Mouse (Mus musculus) midbrain, embryonic 16.5 days (tissue): ENCODE measurements around the gene Cenpf. TPM values are rescaled to one million over a fixed set of nuclear protein-coding genes. Genes with fewer than 3 reads are reported as not detected.

Source experiments
- ATAC-seq: fragments of 200-750 bp; cut with Nextera tagmentation; 2 replicates; pipeline ENCODE4 v1.8.0; 2017; ENCODE audit warnings: moderate TSS enrichment
- H3K27ac ChIP-seq: fragments of 300-500 bp; sonication (generic); 2 replicates; pipeline ENCODE4 v1.5.1; 2014; ENCODE audit warnings: mild to moderate bottlenecking, low read length, mixed read lengths
- H3K27me3 ChIP-seq: fragments of 300-500 bp; sonication (generic); 2 replicates; pipeline ENCODE4 v1.6.1; 2014; ENCODE audit warnings: low read depth, low read length, mixed read lengths; ENCODE audit not compliant: control insufficient read depth, insufficient read depth
- H3K36me3 ChIP-seq: fragments of 300-500 bp; sonication (generic); 2 replicates; pipeline ENCODE4 v1.6.1; 2014; ENCODE audit warnings: mild to moderate bottlenecking, low read length, moderate library complexity, mixed read lengths; ENCODE audit not compliant: control insufficient read depth, insufficient read depth
- H3K4me1 ChIP-seq: fragments of 300-500 bp; sonication (generic); 2 replicates; pipeline ENCODE4 v1.6.1; 2014; ENCODE audit warnings: mild to moderate bottlenecking, low read length, mixed read lengths; ENCODE audit not compliant: control insufficient read depth, insufficient read depth
- H3K4me2 ChIP-seq: fragments of 300-500 bp; sonication (generic); 2 replicates; pipeline ENCODE4 v1.6.1; 2014; ENCODE audit warnings: mild to moderate bottlenecking, low read length, mixed read lengths
- H3K4me3 ChIP-seq: fragments of 300-500 bp; sonication (generic); 2 replicates; pipeline ENCODE4 v1.5.1; 2014; ENCODE audit warnings: low read depth, mild to moderate bottlenecking, low read length, moderate library complexity, mixed read lengths
- H3K9ac ChIP-seq: fragments of 300-500 bp; sonication (generic); 2 replicates; pipeline ENCODE4 v1.6.1; 2014; ENCODE audit warnings: low read depth, low read length, mixed read lengths
- H3K9me3 ChIP-seq: fragments of 300-500 bp; sonication (generic); replicated peaks from 2 replicates; pipeline ENCODE4 v1.6.1; 2014; ENCODE audit warnings: mild to moderate bottlenecking, low read length, mixed read lengths; ENCODE audit not compliant: control insufficient read depth, poor library complexity, severe bottlenecking
- WGBS: fragments of 180-500 bp; shearing (Covaris S2); extraction: QIAGEN DNeasy Blood & Tissue Kit; methylation state at CpG from one replicate; pipeline ENCODE4 v1.1.7; 2014; 5-methylcytosine and 5-hydroxymethylcytosine counted together
- polyA plus RNA-seq: library from polyadenylated mRNA; unstranded; fragments of >200 nt; fragmentation: Nextera tagmentation; extraction: Ambion mirVana; gene quantifications from 2 replicates; pipeline ENCODE4 v1.2.1, GENCODE M21; 2015

Cenpf gene
- polyA plus RNA-seq, 1 experiment from 2014 or later = 10.1 TPM

DNA sequence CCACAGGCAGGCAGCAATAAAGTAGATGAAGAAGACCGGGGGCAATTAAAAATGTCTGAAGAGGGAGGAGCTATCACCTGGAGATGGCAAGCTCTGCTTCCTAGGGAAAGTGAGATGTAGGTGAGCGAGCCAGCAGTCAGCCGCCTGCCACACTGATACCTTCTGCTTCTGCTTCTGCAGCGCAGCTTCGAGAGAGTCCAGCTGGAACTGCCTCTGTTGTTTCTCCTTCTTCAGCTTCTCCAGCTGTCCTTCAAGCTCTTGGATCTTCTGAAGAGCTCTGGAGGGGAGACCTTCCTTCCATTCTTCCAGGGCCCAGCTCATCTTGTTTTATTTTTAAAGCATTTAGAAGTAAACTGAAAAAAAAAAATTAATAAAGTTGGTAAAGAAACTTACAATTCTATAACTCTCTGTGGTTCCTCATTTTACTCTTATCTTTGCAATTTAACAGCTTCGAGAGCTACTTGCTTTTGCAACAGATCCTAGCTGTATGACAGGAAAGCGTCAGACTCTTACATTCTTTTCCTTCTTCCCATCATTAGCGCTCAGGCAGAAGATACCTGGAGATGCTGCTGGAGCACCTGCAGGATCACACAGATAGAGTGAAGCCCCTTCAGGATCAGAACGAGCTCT, 3.0 kb downstream of the Cenpf start:
- no peak for ATAC-seq
- WGBS = 94% methylated on average over 9 of the region's 9 CpGs
- no peak overlapping the region for H3K27ac ChIP-seq
- H3K36me3 ChIP-seq = no peaks in the 10 kb centered on the region
- H3K4me2 ChIP-seq = no peak overlapping the region
- no peak overlapping the region for H3K4me3 ChIP-seq
- H3K9me3 ChIP-seq = no peaks in the 10 kb centered on the region
- H3K27me3 ChIP-seq = no peaks in the 10 kb centered on the region
- peaks cover 11% of the 10 kb centered on the region for H3K4me1 ChIP-seq
- no peak overlapping the region for H3K9ac ChIP-seq

DNA sequence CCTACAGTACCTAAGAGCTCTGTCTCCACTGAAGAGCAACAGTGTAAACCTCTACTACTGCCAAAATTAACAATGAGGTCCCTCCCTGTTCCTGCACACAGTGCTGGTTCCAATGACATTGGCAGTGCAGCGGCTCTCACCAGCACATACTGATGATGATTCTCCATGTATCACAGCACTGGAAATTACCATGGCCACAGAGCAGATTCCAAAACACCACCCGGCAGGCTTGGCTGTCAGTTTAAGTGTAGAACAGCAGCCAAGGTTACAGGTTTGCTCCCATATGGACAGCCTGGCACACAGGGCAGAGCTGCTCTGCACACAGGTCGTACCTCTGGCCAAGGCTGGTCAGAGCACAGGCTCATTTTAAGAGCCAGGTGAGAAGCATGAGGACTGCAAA, 8.3 kb downstream of the Cenpf start:
- Histone ChIP-seq H3K27ac (no peak overlapping the region), H3K4me1 (no peaks in the 10 kb centered on the region), H3K9me3 (no peaks in the 10 kb centered on the region), H3K4me3 (no peak overlapping the region), H3K4me2 (no peak overlapping the region), H3K36me3 (no peaks in the 10 kb centered on the region), H3K27me3 (no peaks in the 10 kb centered on the region), H3K9ac (no peak overlapping the region)
- WGBS = 94% methylated on average over 3 of the region's 3 CpGs
- no peak for ATAC-seq

DNA sequence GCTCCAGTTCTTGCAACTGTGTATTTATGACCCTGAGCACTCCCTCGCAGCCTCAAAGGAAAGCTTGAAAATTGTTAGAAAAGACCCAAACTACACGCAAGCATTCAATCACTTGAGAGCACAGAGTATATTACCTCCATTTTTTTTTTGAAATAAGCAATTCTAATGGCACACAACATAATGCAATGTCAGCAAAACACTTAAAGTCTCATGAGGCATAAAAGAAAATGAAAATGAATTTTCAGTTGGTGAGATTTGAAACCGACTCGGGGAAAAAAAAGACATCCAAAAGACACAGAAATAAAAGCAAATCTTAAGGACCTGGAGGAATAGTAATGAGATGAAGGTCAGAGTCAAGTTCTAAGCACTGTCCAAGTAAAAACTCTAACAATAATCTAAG, 11.9 kb downstream of the Cenpf start:
- ATAC-seq = no peak
- no peaks in the 10 kb centered on the region for H3K4me1 ChIP-seq
- no peaks in the 10 kb centered on the region for H3K36me3 ChIP-seq
- H3K9ac ChIP-seq = no peak overlapping the region
- no peak overlapping the region for H3K4me2 ChIP-seq
- no peaks in the 10 kb centered on the region for H3K9me3 ChIP-seq
- H3K4me3 ChIP-seq = no peak overlapping the region
- no peak overlapping the region for H3K27ac ChIP-seq
- WGBS = 89% methylated on average over 4 of the region's 4 CpGs
- no peaks in the 10 kb centered on the region for H3K27me3 ChIP-seq

DNA sequence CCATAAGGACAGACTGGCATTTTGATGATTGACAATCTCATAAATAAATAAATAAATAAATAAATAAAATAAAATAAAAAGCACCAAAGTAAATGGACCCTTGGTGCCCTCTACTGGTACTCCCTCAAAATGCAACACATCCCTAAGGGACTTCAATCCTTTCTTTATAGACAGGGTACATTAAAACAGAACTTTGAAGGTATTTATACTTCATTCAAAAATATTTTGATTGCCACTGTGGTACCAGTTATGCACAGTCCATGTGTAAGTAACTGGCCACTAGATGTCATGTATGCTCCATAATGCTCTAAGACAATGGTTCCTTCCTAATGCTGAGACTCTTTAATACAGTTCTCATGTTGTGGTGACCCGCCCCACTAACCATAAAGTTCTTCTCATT, 12.5 kb downstream of the Cenpf start:
- H3K27me3 ChIP-seq = no peaks in the 10 kb centered on the region
- H3K27ac ChIP-seq = no peak overlapping the region
- H3K9me3 ChIP-seq = no peaks in the 10 kb centered on the region
- no peak overlapping the region for H3K4me2 ChIP-seq
- no peak overlapping the region for H3K9ac ChIP-seq
- no peaks in the 10 kb centered on the region for H3K36me3 ChIP-seq
- 88% methylated on average over 1 of the region's 1 CpGs for WGBS
- H3K4me3 ChIP-seq = no peak overlapping the region
- ATAC-seq = peak; percentile 54
- H3K4me1 ChIP-seq = no peaks in the 10 kb centered on the region

DNA sequence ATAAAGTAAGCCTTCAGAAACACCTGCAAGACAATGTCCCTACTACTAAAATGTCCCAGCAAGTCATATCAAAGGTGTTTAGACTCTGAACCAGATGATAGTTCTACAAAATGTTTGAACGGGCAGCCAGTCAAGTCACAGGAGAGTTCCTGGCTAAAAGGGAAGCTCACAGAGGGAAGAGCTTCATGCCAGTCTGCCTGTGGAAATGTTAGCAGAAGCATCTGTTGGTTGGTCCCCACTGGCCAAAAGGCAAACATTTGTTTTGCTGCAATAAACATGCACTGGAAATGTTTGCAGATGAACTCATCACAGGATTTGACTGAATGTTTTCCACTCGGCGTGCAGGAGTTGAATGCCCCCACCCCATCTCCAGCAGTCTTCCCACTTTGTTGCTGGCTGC, 21.9 kb downstream of the Cenpf start:
- 84% methylated on average over 3 of the region's 3 CpGs for WGBS
- no peaks in the 10 kb centered on the region for H3K4me1 ChIP-seq

DNA sequence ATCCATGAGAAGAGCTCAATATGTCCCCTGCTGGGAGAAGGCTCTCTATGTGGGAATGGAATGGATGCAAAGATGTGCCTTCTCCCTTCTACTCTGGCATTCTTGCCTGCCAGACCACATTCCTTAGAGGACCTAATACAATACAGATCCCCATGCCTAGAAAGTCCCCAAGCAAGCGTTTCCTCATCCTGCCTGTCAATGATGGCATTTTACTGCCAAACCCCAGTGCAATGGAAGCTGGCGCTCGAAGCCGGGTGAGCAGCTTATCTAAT, 23.1 kb downstream of the Cenpf start:
- no peak for ATAC-seq
- Histone ChIP-seq H3K4me3 (no peak overlapping the region), H3K9me3 (no peaks in the 10 kb centered on the region), H3K4me2 (no peak overlapping the region), H3K4me1 (no peaks in the 10 kb centered on the region), H3K36me3 (no peaks in the 10 kb centered on the region), H3K9ac (no peak overlapping the region), H3K27ac (no peak overlapping the region), H3K27me3 (no peaks in the 10 kb centered on the region)
- 78% methylated on average over 4 of the region's 4 CpGs for WGBS

More for the DNA sequence above, 21.9 kb downstream of the Cenpf start:
- H3K27me3 ChIP-seq = no peaks in the 10 kb centered on the region
- no peak overlapping the region for H3K4me2 ChIP-seq
- no peak overlapping the region for H3K9ac ChIP-seq
- no peak for ATAC-seq
- no peaks in the 10 kb centered on the region for H3K36me3 ChIP-seq
- H3K27ac ChIP-seq = no peak overlapping the region
- no peak overlapping the region for H3K4me3 ChIP-seq
- H3K9me3 ChIP-seq = no peaks in the 10 kb centered on the region

DNA sequence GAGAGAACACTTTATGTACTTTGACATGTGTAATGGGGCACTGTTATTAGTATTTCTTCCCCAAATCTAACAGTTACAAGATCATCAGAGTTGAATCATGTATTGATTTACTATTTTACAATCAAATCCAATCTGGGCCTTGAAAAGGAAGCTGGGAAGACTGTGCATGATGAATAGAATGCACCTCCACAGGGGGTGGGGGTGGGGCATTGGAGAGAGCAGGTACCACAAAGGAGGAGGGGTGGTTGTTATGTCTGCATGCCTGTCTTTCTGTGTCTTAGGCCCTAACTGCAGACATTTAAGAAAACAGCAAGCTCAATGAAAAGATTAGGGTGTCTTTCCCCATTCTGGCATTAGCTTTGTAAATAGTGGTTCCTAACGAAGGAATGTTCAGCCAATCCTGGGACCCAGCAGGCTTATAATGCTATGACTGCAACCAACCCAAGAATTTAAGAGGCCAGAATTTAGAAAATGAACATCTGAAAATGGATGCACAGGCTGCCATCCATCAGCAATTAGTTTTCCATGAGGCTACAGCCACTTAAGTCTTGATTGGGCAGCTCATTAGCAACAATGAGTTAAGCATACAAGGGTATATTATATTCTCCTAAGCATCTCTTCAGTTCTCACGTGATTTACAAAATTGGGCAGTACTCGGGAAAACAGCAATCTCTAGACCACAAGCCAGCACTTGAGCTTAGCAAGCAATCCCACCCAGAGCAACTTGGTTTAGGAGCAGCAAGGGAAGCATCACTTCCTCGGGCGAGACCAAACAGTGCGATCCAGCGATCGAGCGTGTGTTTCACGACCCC, 23.6 kb downstream of the Cenpf start:
- H3K36me3 ChIP-seq = no peaks in the 10 kb centered on the region
- H3K4me3 ChIP-seq = no peak overlapping the region
- H3K9ac ChIP-seq = no peak overlapping the region
- no peaks in the 10 kb centered on the region for H3K9me3 ChIP-seq
- ATAC-seq = no peak
- H3K4me1 ChIP-seq = no peaks in the 10 kb centered on the region
- H3K4me2 ChIP-seq = no peak overlapping the region
- no peak overlapping the region for H3K27ac ChIP-seq
- no peaks in the 10 kb centered on the region for H3K27me3 ChIP-seq
- whole genome bisulfite sequencing = 74% methylated on average over 10 of the region's 10 CpGs

DNA sequence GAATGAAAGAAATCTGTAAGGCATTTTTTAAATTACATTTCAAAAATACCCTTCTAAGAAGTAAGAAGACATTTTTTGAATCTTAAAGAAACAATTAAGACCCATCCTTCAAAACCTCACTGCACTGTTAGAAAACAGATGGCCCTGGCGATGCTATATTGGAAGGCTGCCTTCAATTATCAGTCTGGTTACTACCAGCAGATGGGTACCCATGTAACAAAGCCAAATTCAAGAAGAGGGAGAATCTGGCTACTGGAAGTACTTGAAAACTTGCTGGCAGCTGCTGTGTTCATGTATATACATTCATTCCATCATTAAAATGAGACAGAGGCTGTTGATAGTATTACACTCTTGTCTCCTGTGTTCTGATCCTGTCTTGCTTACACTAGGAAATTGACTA, 24.4 kb downstream of the Cenpf start:
- no peak for ATAC-seq
- H3K4me2 ChIP-seq = no peak overlapping the region
- no peaks in the 10 kb centered on the region for H3K4me1 ChIP-seq
- 71% methylated on average over 1 of the region's 1 CpGs for WGBS
- no peak overlapping the region for H3K4me3 ChIP-seq
- no peaks in the 10 kb centered on the region for H3K9me3 ChIP-seq
- no peaks in the 10 kb centered on the region for H3K36me3 ChIP-seq
- no peak overlapping the region for H3K27ac ChIP-seq
- H3K9ac ChIP-seq = no peak overlapping the region
- no peaks in the 10 kb centered on the region for H3K27me3 ChIP-seq

DNA sequence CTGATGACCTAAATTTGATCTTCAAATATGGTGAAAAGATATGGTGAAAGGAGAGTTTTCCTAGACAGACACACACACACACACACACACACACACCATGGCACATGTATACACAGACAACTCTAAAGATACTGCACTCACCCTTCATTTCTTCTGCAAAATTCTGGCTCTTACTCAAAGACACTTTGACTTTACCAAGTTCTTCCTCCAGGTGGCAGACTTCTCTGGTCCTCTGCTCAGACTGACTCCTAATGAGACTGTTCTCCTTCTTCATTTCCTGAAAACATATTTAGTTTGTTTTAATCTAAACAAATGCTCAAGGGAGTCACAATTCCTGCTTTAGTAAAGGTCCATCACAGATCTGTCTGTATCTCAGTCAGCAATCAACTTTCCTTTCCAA, 26.0 kb downstream of the Cenpf start:
- Histone ChIP-seq H3K9me3 (no peaks in the 10 kb centered on the region), H3K36me3 (no peaks in the 10 kb centered on the region), H3K27ac (no peak overlapping the region), H3K4me1 (no peaks in the 10 kb centered on the region), H3K9ac (no peak overlapping the region), H3K4me3 (no peak overlapping the region), H3K27me3 (no peaks in the 10 kb centered on the region), H3K4me2 (no peak overlapping the region)
- ATAC-seq = no peak
